18 mouse cellular contexts compared by ENCODE assay signal in the genomic region with DNA sequence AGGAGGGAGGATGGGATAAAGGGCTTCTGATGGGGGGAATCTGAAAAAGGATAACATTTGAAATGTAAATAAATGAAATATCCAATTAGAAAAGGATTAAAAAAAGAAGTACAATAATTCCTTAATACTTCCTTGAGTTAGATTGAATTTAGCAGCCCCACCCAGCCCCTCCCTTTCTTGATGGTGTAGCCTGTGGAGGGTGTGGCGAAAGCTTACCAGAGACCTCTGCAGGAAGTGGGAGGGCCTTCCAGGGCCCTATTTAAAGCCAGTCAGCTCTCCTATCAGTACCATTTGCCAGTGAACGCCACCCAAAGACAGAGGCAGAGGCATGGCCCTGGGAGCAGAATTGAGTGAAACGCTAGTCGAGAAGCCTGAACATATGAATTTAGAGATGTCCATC. TPM values are rescaled to one million over a fixed set of nuclear protein-coding genes. Genes with fewer than 3 reads are reported as not detected.
DNase-seq lines count a peak whose midpoint lies in the region; ATAC-seq and TF ChIP-seq lines count a peak whose summit lies in the region.
"Not testable (repeated sequence)": the region's sequence is repeated elsewhere in the genome, so short reads cannot be mapped to it uniquely, and the experiment has no call there.
"Had no signal": no experiment of that assay in that cellular context is flagged by ENCODE, and none has a peak within 500 bp of the region (broad histone marks: within the 10 kb centered on the region; RNA-seq: fewer than 3 reads in every experiment).

TSS of gene Gm47995 (plus strand) at position 329 of the 400 bp plus-strand sequence.

- H3K9ac ChIP-seq in liver, embryonic 15.5 days = not testable (repeated sequence)

- H3K27me3 ChIP-seq in G1E (ENCODE audit: insufficient read depth, low read length); liver, embryonic 15.5 days: not testable (repeated sequence)

- not testable (repeated sequence) for H3K4me3 ChIP-seq in G1E (ENCODE audit: low read depth, low read length); liver, embryonic 15.5 days (replicated peaks)

- TF ChIP-seq CTCF in G1E (IDR thresholded peaks at IDR 0.05; ENCODE audit: low read depth, low read length) = not testable (repeated sequence)

- not testable (repeated sequence) for H3K36me3 ChIP-seq in G1E (replicated peaks); liver, embryonic 15.5 days (replicated peaks)

- not testable (repeated sequence) for ATAC-seq in G1E (ENCODE audit: extremely low read depth, insufficient number of reproducible peaks, low FRiP score, poor library complexity, severe bottlenecking)
- peak; percentile 61 for ATAC-seq in erythroblast, adult 5-6 weeks (replicated peaks; ENCODE audit: low FRiP score, poor library complexity, severe bottlenecking)
- ATAC-seq in liver, embryonic 15.5 days (ENCODE audit: insufficient read depth) = peak; percentile 68; the same call in 1 of the 2 replicates

- WGBS in liver, embryonic 15.5 days (ENCODE audit: insufficient replicate concordance) = 35% methylated on average over 3 of the region's 4 CpGs

- DNase-seq in G1E (ENCODE audit: low spot score) (peak; percentile 40), R1 (ENCODE audit: low read depth, low spot score) (peak; percentile 5), liver (peak; percentile 88)
- DNase-seq in naive thymus-derived CD4-positive, alpha-beta T cell, adult 2 months (ENCODE audit: low read depth) = peak; percentile 30

- H3K4me1 ChIP-seq in G1E (ENCODE audit: insufficient read depth, low read depth, low read length) = peaks cover 18% of the 10 kb centered on the region
- peaks cover 12% of the 10 kb centered on the region for H3K4me1 ChIP-seq in liver, embryonic 15.5 days (replicated peaks)

- not testable (repeated sequence) for H3K9me3 ChIP-seq in G1E (replicated peaks); liver, embryonic 15.5 days (replicated peaks)

- not testable (repeated sequence) for H3K27ac ChIP-seq in liver, embryonic 15.5 days (replicated peaks)

- not testable (repeated sequence) for H3K4me2 ChIP-seq in liver, embryonic 15.5 days

RNA-seq across cellular contexts. Expression of gene Gm47995, which starts in this region (rescaled TPM):
- 27.2 and 31.3 TPM in 2 replicates for total RNA-seq in G1E (2014; fragmentation: Nextera tagmentation)
- total RNA-seq in G1E (2017) = 7.3 and 9.3 TPM in 2 replicates
- polyA plus RNA-seq in G1E (2012) = 3.6 and 4.1 TPM in 2 replicates
- not detected in 2 replicates for total RNA-seq in erythroblast, adult 5-6 weeks (2015; ENCODE audit: low replicate concordance)
- total RNA-seq in erythroblast, adult 5-6 weeks (2017; ENCODE audit: low replicate concordance) = 1.4 TPM in 1 of 2 replicates, not detected in the other
- polyA plus RNA-seq in liver, embryonic 15.5 days (2015; fragmentation: Nextera tagmentation; extraction: Ambion mirVana) = 0.74 and 0.82 TPM in 2 replicates
- total RNA-seq: adrenal gland, adult 2 months; adrenal gland, postnatal 25 days; forebrain, postnatal 0 days; heart, adult 2 months; heart, postnatal 25 days had no signal
- polyA plus RNA-seq: adrenal gland, adult 2 months; cortical plate, adult 2 months; embryonic facial prominence, embryonic 12.5 days; forebrain, embryonic 13.5 days; forebrain, postnatal 0 days; heart, adult 2 months; heart, embryonic 16.5 days; hindbrain, embryonic 14.5 days; intestine, embryonic 16.5 days; Patski had no signal

Comparison
In these comparisons a context has a peak if more than half of its experiments do, and no peak if none do; other contexts are left out.
1. Peak in ATAC-seq in liver, embryonic 15.5 days; RNA of the gene not detected or under 1 TPM.
2. DNase-seq: peak in every context shown above with its lines; median percentile 88 in liver; 40 in G1E; 30 in naive thymus-derived CD4-positive, alpha-beta T cell, adult 2 months; 5 in R1.